Mouse (Mus musculus) duodenum, adult 2 months (tissue): Measurements from ENCODE around the gene Pym1. TPM values are rescaled to one million over a fixed set of nuclear protein-coding genes. Genes with fewer than 3 reads are reported as not detected.

Experiments
- polyA plus RNA-seq: library from polyadenylated mRNA; depleted of rRNA; stranded (reverse); fragments of >200 nt; gene quantifications from 2 replicates; pipeline ENCODE4 v1.2.3, GENCODE M21; 2012; ENCODE audit warnings: low replicate concordance; rRNA removed

The Pym1 gene
- polyA plus RNA-seq = 16.5 and 19.9 TPM in 2 replicates

GRCm38 (mm10) chr10:128747646-128748251 is at the start of gene Pym1:
Gene Pym1, plus strand, starts transcription at chr10:128747889.

GRCm38 (mm10) chr10:128703895-128704294 is 43.8 kb upstream of the Pym1 start, which contains the start of gene Pmel:
Gene Pmel, plus strand, starts transcription at chr10:128704195.

GRCm38 (mm10) chr10:128704491-128705316 is 43.0 kb upstream of the Pym1 start, which contains the start of gene Cdk2:
Gene Cdk2, minus strand, starts transcription at chr10:128705031.

GRCm38 (mm10) chr10:128744680-128745601 is 2.7 kb upstream of the Pym1 start, which contains the start of gene Dgka:
Gene Dgka, minus strand, starts transcription at chr10:128744855.

GRCm38 (mm10) chr10:128790398-128791124 is 42.9 kb downstream of the Pym1 start, which contains the start of gene Mmp19:
Gene Mmp19, plus strand, starts transcription at chr10:128790910.

GRCm38 (mm10) chr10:128803771-128804270 is 56.1 kb downstream of the Pym1 start, which contains the start of gene Dnajc14:
Gene Dnajc14, plus strand, starts transcription at chr10:128804062.

GRCm38 (mm10) chr10:128804271-128805091 is 56.8 kb downstream of the Pym1 start, which contains the start of gene Tmem198b:
Gene Tmem198b, minus strand, starts transcription at chr10:128804370.

Other genes starting within 250 kb of the Pym1 start
- gene Myl6b, start 249.2 kb upstream of the Pym1 start, polyA plus RNA-seq = 1.4 and 1.8 TPM in 2 replicates
- 22.7 and 25.3 TPM in 2 replicates for gene Esyt1, start 222.0 kb upstream of the Pym1 start, polyA plus RNA-seq
- 12.1 and 13.9 TPM in 2 replicates for gene Zc3h10, start 200.1 kb upstream of the Pym1 start, polyA plus RNA-seq
- gene Rpl41, start 198.6 kb upstream of the Pym1 start, polyA plus RNA-seq = 1,592 and 1,915 TPM in 2 replicates
- 4.9 and 9.0 TPM in 2 replicates for gene Pa2g4, start 181.9 kb upstream of the Pym1 start, polyA plus RNA-seq
- gene Erbb3, start 158.2 kb upstream of the Pym1 start, polyA plus RNA-seq = 45.3 and 63.8 TPM in 2 replicates
- gene Rps26, start 121.1 kb upstream of the Pym1 start, polyA plus RNA-seq = 885 and 900 TPM in 2 replicates
- gene Ikzf4, start 101.9 kb upstream of the Pym1 start, polyA plus RNA-seq = 0.74 and 1.6 TPM in 2 replicates
- gene Suox, start 73.8 kb upstream of the Pym1 start, polyA plus RNA-seq = 3.8 and 12.6 TPM in 2 replicates
- 21.5 and 28.1 TPM in 2 replicates for gene Rab5b, start 51.6 kb upstream of the Pym1 start, polyA plus RNA-seq
- 1.1 and 2.5 TPM in 2 replicates for gene Pmel, start 43.7 kb upstream of the Pym1 start, polyA plus RNA-seq
- gene Cdk2, start 42.9 kb upstream of the Pym1 start, polyA plus RNA-seq = 4.6 and 8.6 TPM in 2 replicates
- gene Dgka, start 3.0 kb upstream of the Pym1 start, polyA plus RNA-seq = 34.6 and 50.5 TPM in 2 replicates
- 0.55 and 1.0 TPM in 2 replicates for gene Mmp19, start 43.0 kb downstream of the Pym1 start, polyA plus RNA-seq
- 7.2 and 12.6 TPM in 2 replicates for gene Dnajc14, start 56.2 kb downstream of the Pym1 start, polyA plus RNA-seq
- gene Tmem198b, start 56.5 kb downstream of the Pym1 start, polyA plus RNA-seq = 7.6 and 10.1 TPM in 2 replicates
- gene Sarnp, start 69.4 kb downstream of the Pym1 start, polyA plus RNA-seq = 0.52 and 0.97 TPM in 2 replicates
- gene Ormdl2, start 73.8 kb downstream of the Pym1 start, polyA plus RNA-seq = 47.6 and 49.5 TPM in 2 replicates
- gene Gdf11, start 143.8 kb downstream of the Pym1 start, polyA plus RNA-seq = 0.36 and 0.58 TPM in 2 replicates
- gene Cd63, start 153.1 kb downstream of the Pym1 start, polyA plus RNA-seq = 52.9 and 71.0 TPM in 2 replicates
- 32.9 and 39.5 TPM in 2 replicates for gene Rdh5, start 175.0 kb downstream of the Pym1 start, polyA plus RNA-seq
- 74.1 and 80.1 TPM in 2 replicates for gene Bloc1s1, start 176.1 kb downstream of the Pym1 start, polyA plus RNA-seq
- gene Itga7, start 185.9 kb downstream of the Pym1 start, polyA plus RNA-seq = 10.0 and 17.7 TPM in 2 replicates
- 35.7 and 44.8 TPM in 2 replicates for gene Mettl7b, start 213.1 kb downstream of the Pym1 start, polyA plus RNA-seq
- not detected in 2 replicates for gene Olfr9, start 241.5 kb downstream of the Pym1 start, polyA plus RNA-seq